Mouse (Mus musculus): Measurements from ENCODE around the gene Slc45a3.

DNA sequence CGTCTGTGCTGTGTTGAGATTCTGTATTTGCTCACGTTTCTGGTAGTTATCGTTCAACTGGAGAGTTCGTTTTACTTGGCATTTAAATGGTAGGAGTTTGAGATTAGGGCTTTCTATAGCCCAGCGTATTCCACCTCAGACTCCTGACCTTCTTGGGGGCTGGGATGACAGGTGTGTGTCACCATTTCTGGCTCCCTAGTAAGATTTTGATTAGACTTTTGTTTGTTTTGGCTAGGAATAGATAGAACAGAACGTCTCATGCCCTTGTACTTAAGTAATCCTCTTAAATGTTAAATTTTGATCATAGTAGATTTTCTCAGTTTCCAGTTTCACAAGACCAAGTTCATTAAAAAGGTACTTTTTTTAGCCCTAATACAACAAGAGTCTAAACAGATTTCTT, 45.1 kb upstream of the Slc45a3 start:
- TF ChIP-seq POLR2A (IDR thresholded peaks at IDR 0.05; ENCODE audit: borderline replicate concordance, insufficient read depth, low read length) (no peak), CTCF (IDR thresholded peaks at IDR 0.05; ENCODE audit: borderline replicate concordance, insufficient read depth, low read depth, low read length) (no peak)
